Mouse (Mus musculus) v-Abl transformed pro-B cells (cell line): ENCODE results near the gene Fbxo36.

Source experiments
- in situ Hi-C, 2 experiments: fragments of 400-800 bp; cut with MboI; formaldehyde crosslinking; loops; one replicate each; pipeline ENCODE4 v1.15.1; 2025; ENCODE audit not compliant: unreplicated experiment in 2 of 2

Gene Fbxo36

GRCm38 (mm10) chr1:84839309-84840017 is at the start of gene Fbxo36:
Fbxo36 (plus strand) TSS chr1:84839841.
- in situ Hi-C loops, result no loop called here

- in situ Hi-C loops, result no loop called here
Measured at GRCm38 (mm10) chr1:84791393-84791792, 48.2 kb upstream of the Fbxo36 start.

- in situ Hi-C loops, result no loop called here
Measured at GRCm38 (mm10) chr1:84795335-84795734, 44.3 kb upstream of the Fbxo36 start.

- in situ Hi-C loops, result no loop called here
Measured at GRCm38 (mm10) chr1:84799166-84799565, 40.5 kb upstream of the Fbxo36 start.

- in situ Hi-C loops, result no loop called here
Measured at GRCm38 (mm10) chr1:84803788-84804187, 35.9 kb upstream of the Fbxo36 start.

GRCm38 (mm10) chr1:84817596-84817995 is 22.0 kb upstream of the Fbxo36 start:
- in situ Hi-C loops, result no loop called here

- in situ Hi-C loops, result no loop called here
Measured at GRCm38 (mm10) chr1:84825091-84825490, 14.6 kb upstream of the Fbxo36 start.

- in situ Hi-C loops, result no loop called here
Measured at GRCm38 (mm10) chr1:84837523-84838145, 2.0 kb upstream of the Fbxo36 start.

- in situ Hi-C loops, result no loop called here
Measured at GRCm38 (mm10) chr1:84838156-84838555, 1.5 kb upstream of the Fbxo36 start.

GRCm38 (mm10) chr1:84838621-84839151 is 955 bp upstream of the Fbxo36 start:
- in situ Hi-C loops, result no loop called here

GRCm38 (mm10) chr1:84840018-84840664 is 500 bp downstream of the Fbxo36 start, which contains the start of gene Trip12:
Trip12 (minus strand) TSS chr1:84840516.
- in situ Hi-C loops, result no loop called here

GRCm38 (mm10) chr1:84841061-84841460 is 1.4 kb downstream of the Fbxo36 start:
- in situ Hi-C loops, result no loop called here

- in situ Hi-C loops, result no loop called here
Measured at GRCm38 (mm10) chr1:84843366-84843765, 3.7 kb downstream of the Fbxo36 start.

GRCm38 (mm10) chr1:84847698-84848097 is 8.1 kb downstream of the Fbxo36 start:
- in situ Hi-C loops, result no loop called here

GRCm38 (mm10) chr1:84848335-84848734 is 8.7 kb downstream of the Fbxo36 start:
- in situ Hi-C loops, result no loop called here

- in situ Hi-C loops, result no loop called here
Measured at GRCm38 (mm10) chr1:84848801-84849455, 9.3 kb downstream of the Fbxo36 start.

GRCm38 (mm10) chr1:84849804-84850203 is 10.2 kb downstream of the Fbxo36 start:
- in situ Hi-C loops, result no loop called here

GRCm38 (mm10) chr1:84850471-84850870 is 10.8 kb downstream of the Fbxo36 start:
- in situ Hi-C loops, result no loop called here

GRCm38 (mm10) chr1:84851512-84852235 is 12.0 kb downstream of the Fbxo36 start:
- in situ Hi-C loops, result no loop called here

- in situ Hi-C loops, result no loop called here
Measured at GRCm38 (mm10) chr1:84853721-84854120, 14.1 kb downstream of the Fbxo36 start.
